Mouse (Mus musculus) granulocyte monocyte progenitor cell, adult 5-6 weeks (primary cell): Measurements from ENCODE around the gene Neu1. TPM values are rescaled to one million over a fixed set of nuclear protein-coding genes. Genes with fewer than 3 reads are reported as not detected.

ENCODE experiments used
- total RNA-seq, 2 experiments: library from RNA; stranded (forward) in 1 of 2; stranded (reverse) in 1 of 2; fragments of 200-712, 200-1000 nt in 1 of 2; fragments of >200 nt in 1 of 2; fragmentation: Nextera tagmentation in 1 of 2; gene quantifications; 2 replicates each; pipeline ENCODE4 v1.2.3; 2014 to 2017

The Neu1 gene
- total RNA-seq, 2 experiments from 2014 or later = 27.0 to 30.3 TPM

Other genes starting within 250 kb of the Neu1 start
Only the 30 nearest of the 38 such genes appear.
- not detected in 2 replicates for gene Cyp21a1, start 126.7 kb upstream of the Neu1 start, total RNA-seq (2014; fragmentation: Nextera tagmentation)
- gene Cyp21a1, start 126.7 kb upstream of the Neu1 start, total RNA-seq (2017) = not detected in 2 replicates
- 24.0 and 47.6 TPM in 2 replicates for gene Stk19, start 94.3 kb upstream of the Neu1 start, total RNA-seq (2014; fragmentation: Nextera tagmentation)
- gene Stk19, start 94.3 kb upstream of the Neu1 start, total RNA-seq (2017) = 23.1 and 29.0 TPM in 2 replicates
- gene Dxo, start 94.2 kb upstream of the Neu1 start, total RNA-seq (2014; fragmentation: Nextera tagmentation) = 28.3 and 50.7 TPM in 2 replicates
- gene Dxo, start 94.2 kb upstream of the Neu1 start, total RNA-seq (2017) = 30.2 and 32.1 TPM in 2 replicates
- 31.1 and 48.4 TPM in 2 replicates for gene Skiv2l, start 81.0 kb upstream of the Neu1 start, total RNA-seq (2014; fragmentation: Nextera tagmentation)
- gene Skiv2l, start 81.0 kb upstream of the Neu1 start, total RNA-seq (2017) = 29.3 and 43.9 TPM in 2 replicates
- 53.3 and 54.5 TPM in 2 replicates for gene Nelfe, start 80.9 kb upstream of the Neu1 start, total RNA-seq (2014; fragmentation: Nextera tagmentation)
- gene Nelfe, start 80.9 kb upstream of the Neu1 start, total RNA-seq (2017) = 37.1 and 57.3 TPM in 2 replicates
- gene Cfb, start 68.7 kb upstream of the Neu1 start, total RNA-seq (2014; fragmentation: Nextera tagmentation) = not detected in 2 replicates
- not detected in 2 replicates for gene Cfb, start 68.7 kb upstream of the Neu1 start, total RNA-seq (2017)
- 12.2 and 14.2 TPM in 2 replicates for gene Zbtb12, start 51.8 kb upstream of the Neu1 start, total RNA-seq (2014; fragmentation: Nextera tagmentation)
- 13.3 and 15.3 TPM in 2 replicates for gene Zbtb12, start 51.8 kb upstream of the Neu1 start, total RNA-seq (2017)
- not detected in 2 replicates for gene Gm20547, start 49.2 kb upstream of the Neu1 start, total RNA-seq (2014; fragmentation: Nextera tagmentation)
- gene Gm20547, start 49.2 kb upstream of the Neu1 start, total RNA-seq (2017) = not detected in 2 replicates
- 1.5 and 7.7 TPM in 2 replicates for gene C2, start 33.0 kb upstream of the Neu1 start, total RNA-seq (2014; fragmentation: Nextera tagmentation)
- 0.47 TPM in 1 of 2 replicates, not detected in the other for gene C2, start 33.0 kb upstream of the Neu1 start, total RNA-seq (2017)
- 78.2 and 87.0 TPM in 2 replicates for gene Ehmt2, start 32.8 kb upstream of the Neu1 start, total RNA-seq (2014; fragmentation: Nextera tagmentation)
- 90.9 and 120 TPM in 2 replicates for gene Ehmt2, start 32.8 kb upstream of the Neu1 start, total RNA-seq (2017)
- gene Slc44a4, start 16.8 kb upstream of the Neu1 start, total RNA-seq (2014; fragmentation: Nextera tagmentation) = 0.41 TPM in 1 of 2 replicates, not detected in the other
- 0.78 and 1.8 TPM in 2 replicates for gene Slc44a4, start 16.8 kb upstream of the Neu1 start, total RNA-seq (2017)
- gene Hspa1b, start 28.0 kb downstream of the Neu1 start, total RNA-seq (2014; fragmentation: Nextera tagmentation) = 11.4 and 13.9 TPM in 2 replicates
- 67.7 and 68.3 TPM in 2 replicates for gene Hspa1b, start 28.0 kb downstream of the Neu1 start, total RNA-seq (2017)
- gene Gm20481, start 38.7 kb downstream of the Neu1 start, total RNA-seq (2014; fragmentation: Nextera tagmentation) = not detected in 2 replicates
- gene Gm20481, start 38.7 kb downstream of the Neu1 start, total RNA-seq (2017) = 0.34 and 1.4 TPM in 2 replicates
- gene Hspa1a, start 40.9 kb downstream of the Neu1 start, total RNA-seq (2014; fragmentation: Nextera tagmentation) = 5.5 and 6.2 TPM in 2 replicates
- gene Hspa1a, start 40.9 kb downstream of the Neu1 start, total RNA-seq (2017) = 45.2 and 49.0 TPM in 2 replicates
- not detected in 2 replicates for gene Hspa1l, start 41.5 kb downstream of the Neu1 start, total RNA-seq (2014; fragmentation: Nextera tagmentation)
- gene Hspa1l, start 41.5 kb downstream of the Neu1 start, total RNA-seq (2017) = 0.09 TPM in 1 of 2 replicates, not detected in the other
- 129 and 305 TPM in 2 replicates for gene Lsm2, start 50.6 kb downstream of the Neu1 start, total RNA-seq (2014; fragmentation: Nextera tagmentation)
- 42.0 and 71.6 TPM in 2 replicates for gene Lsm2, start 50.6 kb downstream of the Neu1 start, total RNA-seq (2017)
- 75.6 and 150 TPM in 2 replicates for gene Vars, start 69.7 kb downstream of the Neu1 start, total RNA-seq (2014; fragmentation: Nextera tagmentation)
- gene Vars, start 69.7 kb downstream of the Neu1 start, total RNA-seq (2017) = 174 and 181 TPM in 2 replicates
- gene Vwa7, start 85.3 kb downstream of the Neu1 start, total RNA-seq (2014; fragmentation: Nextera tagmentation) = 0.11 and 0.19 TPM in 2 replicates
- gene Vwa7, start 85.3 kb downstream of the Neu1 start, total RNA-seq (2017) = not detected in 2 replicates
- 2.5 TPM in 1 of 2 replicates, not detected in the other for gene Sapcd1, start 96.8 kb downstream of the Neu1 start, total RNA-seq (2014; fragmentation: Nextera tagmentation)
- 0.90 TPM in 1 of 2 replicates, not detected in the other for gene Sapcd1, start 96.8 kb downstream of the Neu1 start, total RNA-seq (2017)
- 0.19 and 6.8 TPM in 2 replicates for gene Msh5, start 115.5 kb downstream of the Neu1 start, total RNA-seq (2014; fragmentation: Nextera tagmentation)
- gene Msh5, start 115.5 kb downstream of the Neu1 start, total RNA-seq (2017) = 0.62 and 3.6 TPM in 2 replicates
- gene Clic1, start 118.7 kb downstream of the Neu1 start, total RNA-seq (2014; fragmentation: Nextera tagmentation) = 231 and 245 TPM in 2 replicates
- 268 and 347 TPM in 2 replicates for gene Clic1, start 118.7 kb downstream of the Neu1 start, total RNA-seq (2017)
- 3.4 TPM in 1 of 2 replicates, not detected in the other for gene Ddah2, start 127.8 kb downstream of the Neu1 start, total RNA-seq (2014; fragmentation: Nextera tagmentation)
- 0.57 and 3.7 TPM in 2 replicates for gene Ddah2, start 127.8 kb downstream of the Neu1 start, total RNA-seq (2017)
- not detected in 2 replicates for gene Ly6g6c, start 134.1 kb downstream of the Neu1 start, total RNA-seq (2014; fragmentation: Nextera tagmentation)
- gene Ly6g6c, start 134.1 kb downstream of the Neu1 start, total RNA-seq (2017) = not detected in 2 replicates
- gene Mpig6b, start 134.9 kb downstream of the Neu1 start, total RNA-seq (2014; fragmentation: Nextera tagmentation) = not detected in 2 replicates
- not detected in 2 replicates for gene Mpig6b, start 134.9 kb downstream of the Neu1 start, total RNA-seq (2017)
- not detected in 2 replicates for gene Ly6g6e, start 145.6 kb downstream of the Neu1 start, total RNA-seq (2014; fragmentation: Nextera tagmentation)
- gene Ly6g6e, start 145.6 kb downstream of the Neu1 start, total RNA-seq (2017) = not detected in 2 replicates
- gene Ly6g6d, start 146.8 kb downstream of the Neu1 start, total RNA-seq (2014; fragmentation: Nextera tagmentation) = not detected in 2 replicates
- not detected in 2 replicates for gene Ly6g6d, start 146.8 kb downstream of the Neu1 start, total RNA-seq (2017)
- gene Ly6g6f, start 154.4 kb downstream of the Neu1 start, total RNA-seq (2014; fragmentation: Nextera tagmentation) = not detected in 2 replicates
- not detected in 2 replicates for gene Ly6g6f, start 154.4 kb downstream of the Neu1 start, total RNA-seq (2017)
- 26.7 and 33.3 TPM in 2 replicates for gene Abhd16a, start 158.0 kb downstream of the Neu1 start, total RNA-seq (2014; fragmentation: Nextera tagmentation)
- 27.7 and 35.0 TPM in 2 replicates for gene Abhd16a, start 158.0 kb downstream of the Neu1 start, total RNA-seq (2017)
- not detected in 2 replicates for gene Ly6g5c, start 177.0 kb downstream of the Neu1 start, total RNA-seq (2014; fragmentation: Nextera tagmentation)
- gene Ly6g5c, start 177.0 kb downstream of the Neu1 start, total RNA-seq (2017) = not detected in 2 replicates
- 1.6 TPM in 1 of 2 replicates, not detected in the other for gene Ly6g5b, start 184.2 kb downstream of the Neu1 start, total RNA-seq (2014; fragmentation: Nextera tagmentation)
- gene Ly6g5b, start 184.2 kb downstream of the Neu1 start, total RNA-seq (2017) = 0.56 TPM in 1 of 2 replicates, not detected in the other